Mouse (Mus musculus): ENCODE measurements around the gene Ubtf. TPM values are rescaled to one million over a fixed set of nuclear protein-coding genes. Genes with fewer than 3 reads are reported as not detected.
A peak's percentile ranks its signal among the peaks of the same experiment; 100 is the strongest.
"Not testable (repeated sequence)": the region's sequence is repeated elsewhere in the genome, so short reads cannot be mapped to it uniquely, and the experiment has no call there.

Ubtf gene
- polyA plus RNA-seq (2016; fragmentation: Nextera tagmentation; extraction: Ambion mirVana) = 97.2 and 98.8 TPM in 2 replicates

DNA sequence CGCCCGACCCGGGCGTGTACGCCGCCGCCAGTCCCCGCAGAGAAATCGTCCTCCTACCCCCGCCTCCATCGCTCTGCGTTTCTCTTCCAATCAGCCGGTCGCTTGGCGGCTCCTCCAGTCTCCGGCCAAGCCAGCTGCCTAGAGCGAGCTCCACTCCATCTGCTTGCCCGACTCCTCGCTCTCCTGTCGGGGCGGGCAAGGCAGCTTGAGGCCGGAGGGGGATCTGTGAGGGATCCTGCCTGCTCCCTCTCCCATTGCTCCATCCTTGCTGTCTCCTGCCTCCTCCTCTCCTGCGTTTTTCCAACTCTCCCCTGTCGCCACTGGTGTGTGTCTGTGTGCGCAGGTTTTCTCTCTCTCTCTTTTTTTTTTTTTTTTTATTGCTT lies at the start of gene Ubtf:
Gene Ubtf (minus strand): TSS at position 333 of the 383 bp plus-strand sequence.
- peak within 1 kb of the TSS; percentile 100 for H3K4me3 ChIP-seq
- peak within 1 kb of the TSS; percentile 96 for H3K4me2 ChIP-seq
- ATAC-seq = peak; percentile 50
- peaks cover 36% of the 10 kb centered on the region for H3K4me1 ChIP-seq
- under 1% methylated on average over 25 of the region's 25 CpGs for WGBS (ENCODE audit: insufficient replicate concordance)
- H3K9me3 ChIP-seq (replicated peaks) = no peaks in the 10 kb centered on the region
- H3K27me3 ChIP-seq (replicated peaks) = peaks cover 34% of the 10 kb centered on the region
- H3K9ac ChIP-seq = peak within 1 kb of the TSS; percentile 100
- H3K27ac ChIP-seq = peak within 1 kb of the TSS; percentile 99
- peaks cover 14% of the 10 kb centered on the region for H3K36me3 ChIP-seq

DNA sequence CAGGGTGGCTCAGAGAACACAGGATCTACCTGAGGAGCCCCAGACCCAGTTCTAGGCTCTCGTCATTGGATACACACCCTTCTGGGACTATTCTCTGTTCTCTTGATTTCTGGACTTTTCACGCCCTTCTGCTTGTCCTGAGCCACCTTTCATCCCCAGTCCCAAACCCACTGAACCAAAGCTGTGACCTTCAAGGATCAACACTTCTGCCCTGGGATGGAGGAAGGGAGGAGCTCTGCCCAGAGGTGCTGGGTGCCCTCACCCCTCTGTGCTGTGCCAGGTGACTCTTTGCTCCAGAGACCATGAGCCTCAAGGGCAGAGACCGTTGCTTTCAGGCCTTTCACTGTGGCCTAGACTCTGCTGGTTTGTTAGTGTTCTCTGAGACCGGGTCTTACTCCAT lies 49.7 kb upstream of the Ubtf start:
- peaks cover 3% of the 10 kb centered on the region; the same call in 1 of the 2 replicates for H3K36me3 ChIP-seq
- peaks cover 92% of the 10 kb centered on the region for H3K4me1 ChIP-seq
- 67% methylated on average over 4 of the region's 4 CpGs for WGBS (ENCODE audit: insufficient replicate concordance)
- H3K4me2 ChIP-seq = peak overlapping the region; percentile 34
- H3K9ac ChIP-seq = peak overlapping the region; percentile 61
- H3K27ac ChIP-seq = peak overlapping the region; percentile 79
- H3K4me3 ChIP-seq = no peak overlapping the region
- peaks cover 34% of the 10 kb centered on the region for H3K27me3 ChIP-seq (replicated peaks)
- no peak for ATAC-seq
- no peaks in the 10 kb centered on the region for H3K9me3 ChIP-seq (replicated peaks)

GRCm38 (mm10) chr11:102368347-102368746 lies 48.8 kb upstream of the Ubtf start:
- H3K36me3 ChIP-seq = peaks cover 7% of the 10 kb centered on the region; the same call in 1 of the 2 replicates
- H3K27ac ChIP-seq = peak overlapping the region; percentile 79
- no peak overlapping the region for H3K4me3 ChIP-seq
- H3K9ac ChIP-seq = peak overlapping the region; percentile 61
- no peak for ATAC-seq
- H3K9me3 ChIP-seq (replicated peaks) = no peaks in the 10 kb centered on the region
- 23% methylated on average over 5 of the region's 5 CpGs for WGBS (ENCODE audit: insufficient replicate concordance)
- H3K4me1 ChIP-seq = peaks cover 83% of the 10 kb centered on the region
- peak overlapping the region; percentile 34 for H3K4me2 ChIP-seq
- H3K27me3 ChIP-seq (replicated peaks) = peaks cover 28% of the 10 kb centered on the region

DNA sequence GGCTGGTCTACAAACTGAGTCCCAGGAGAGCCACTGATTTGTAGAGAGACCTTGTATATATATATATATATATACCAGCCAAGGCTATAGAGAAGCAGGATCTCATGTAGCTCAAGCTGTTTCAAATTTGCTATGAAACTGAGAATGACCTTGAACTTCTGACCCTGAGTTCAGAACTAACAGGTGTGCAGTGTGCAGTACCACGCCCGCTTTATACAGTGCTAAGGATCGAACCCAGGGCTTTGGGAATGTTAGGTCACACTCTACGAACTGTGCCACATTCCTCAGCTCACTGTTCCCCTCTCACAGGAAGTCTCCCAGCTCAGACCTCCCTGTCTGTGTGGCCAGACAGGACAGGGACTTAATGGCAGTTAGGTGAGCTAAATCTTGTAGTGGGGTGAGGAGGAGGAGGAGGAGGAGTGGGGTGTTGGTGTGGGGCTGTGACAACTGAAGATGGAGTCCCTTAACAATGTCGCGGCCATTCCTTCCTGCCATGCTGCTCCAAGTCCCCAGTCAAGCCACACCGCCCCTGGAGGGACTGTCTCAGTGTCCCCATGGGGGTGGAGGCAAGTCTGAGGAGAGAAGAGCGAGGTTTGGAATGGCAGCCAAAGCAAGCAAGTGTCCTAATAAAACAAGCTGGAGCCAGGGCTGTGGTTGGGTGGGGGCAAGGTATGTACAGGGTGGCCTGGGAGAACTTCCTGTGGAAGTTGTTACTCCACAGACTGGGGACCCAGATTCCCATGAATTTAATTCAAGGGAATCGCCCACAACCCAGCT lies 48.1 kb upstream of the Ubtf start:
- Histone ChIP-seq H3K4me1 (peaks cover 80% of the 10 kb centered on the region), H3K27me3 (replicated peaks) (peaks cover 21% of the 10 kb centered on the region), H3K9me3 (replicated peaks) (no peaks in the 10 kb centered on the region), H3K9ac (peak overlapping the region; percentile 61), H3K27ac (peak overlapping the region; percentile 79), H3K36me3 (peaks cover 13% of the 10 kb centered on the region), H3K4me3 (no peak overlapping the region), H3K4me2 (peak overlapping the region; percentile 34)
- WGBS (ENCODE audit: insufficient replicate concordance) = 65% methylated on average over 9 of the region's 9 CpGs
- no peak for ATAC-seq

DNA sequence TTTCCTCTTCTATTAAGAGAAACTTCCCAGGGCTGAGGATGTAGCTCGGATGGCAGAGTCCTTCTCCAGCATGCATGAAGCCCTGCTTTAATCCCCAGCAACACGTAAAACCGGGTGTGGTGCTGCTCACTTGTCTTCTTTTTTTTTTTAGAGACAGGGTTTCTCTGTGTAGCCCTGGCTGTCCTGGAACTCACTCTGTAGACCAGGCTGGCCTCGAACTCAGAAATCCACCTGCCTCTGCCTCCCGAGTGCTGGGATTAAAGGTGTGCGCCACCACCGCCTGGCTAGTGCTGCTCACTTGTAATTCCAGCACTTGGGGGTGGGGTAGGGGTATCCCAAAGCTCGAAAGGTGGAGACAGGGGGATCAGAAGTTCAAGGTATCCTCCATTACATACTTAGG lies 46.6 kb upstream of the Ubtf start, which contains the start of gene Slc4a1:
Gene Slc4a1 (minus strand): TSS at position 101 of the 400 bp plus-strand sequence.
- Histone ChIP-seq H3K27me3 (replicated peaks) (peaks cover 27% of the 10 kb centered on the region), H3K27ac (peak within 1 kb of the TSS; percentile 98), H3K4me2 (peak within 1 kb of the TSS; percentile 75), H3K4me1 (peaks cover 80% of the 10 kb centered on the region), H3K9ac (peak within 1 kb of the TSS; percentile 98), H3K36me3 (peaks cover 29% of the 10 kb centered on the region), H3K4me3 (peak within 1 kb of the TSS; percentile 83)
- 54% methylated on average over 8 of the region's 8 CpGs for WGBS (ENCODE audit: insufficient replicate concordance)
- not testable (repeated sequence) for H3K9me3 ChIP-seq (replicated peaks); ATAC-seq

DNA sequence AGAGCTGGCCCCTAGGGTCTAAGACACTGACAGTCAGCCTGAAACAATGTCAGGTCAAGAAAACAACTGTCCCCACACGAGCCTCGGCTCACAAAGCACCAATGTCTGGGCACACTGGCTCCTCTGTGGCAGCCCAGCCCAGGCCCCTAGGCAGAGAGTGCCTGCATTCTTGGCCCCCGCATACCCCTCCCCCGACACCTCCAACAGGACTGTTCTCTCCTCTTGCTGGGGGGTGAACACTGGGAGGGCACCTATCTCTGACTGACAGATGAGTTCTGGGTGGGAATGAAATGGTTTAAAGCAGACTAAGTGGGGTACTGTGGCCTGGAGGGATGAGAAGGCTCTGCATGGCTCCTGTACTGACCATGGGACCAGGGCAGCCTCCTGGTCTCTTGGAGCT lies 46.2 kb upstream of the Ubtf start:
- H3K36me3 ChIP-seq = peaks cover 33% of the 10 kb centered on the region
- peaks cover 27% of the 10 kb centered on the region for H3K27me3 ChIP-seq (replicated peaks)
- peak; percentile 3 for ATAC-seq
- 38% methylated on average over 4 of the region's 4 CpGs for WGBS (ENCODE audit: insufficient replicate concordance)
- H3K27ac ChIP-seq = peak overlapping the region; percentile 98
- H3K4me1 ChIP-seq = peaks cover 80% of the 10 kb centered on the region
- H3K4me3 ChIP-seq = peak overlapping the region; percentile 83
- peak overlapping the region; percentile 75 for H3K4me2 ChIP-seq
- H3K9me3 ChIP-seq (replicated peaks) = no peaks in the 10 kb centered on the region
- H3K9ac ChIP-seq = peak overlapping the region; percentile 98

GRCm38 (mm10) chr11:102364570-102365371 lies 45.2 kb upstream of the Ubtf start:
- ATAC-seq = peak; percentile 89
- Histone ChIP-seq H3K9ac (peak overlapping the region; percentile 98), H3K4me1 (peaks cover 80% of the 10 kb centered on the region), H3K27me3 (replicated peaks) (peaks cover 32% of the 10 kb centered on the region), H3K36me3 (peaks cover 42% of the 10 kb centered on the region), H3K4me2 (peak overlapping the region; percentile 75), H3K27ac (peak overlapping the region; percentile 98), H3K9me3 (replicated peaks) (no peaks in the 10 kb centered on the region), H3K4me3 (peak overlapping the region; percentile 83)
- 28% methylated on average over 14 of the region's 14 CpGs for WGBS (ENCODE audit: insufficient replicate concordance)

DNA sequence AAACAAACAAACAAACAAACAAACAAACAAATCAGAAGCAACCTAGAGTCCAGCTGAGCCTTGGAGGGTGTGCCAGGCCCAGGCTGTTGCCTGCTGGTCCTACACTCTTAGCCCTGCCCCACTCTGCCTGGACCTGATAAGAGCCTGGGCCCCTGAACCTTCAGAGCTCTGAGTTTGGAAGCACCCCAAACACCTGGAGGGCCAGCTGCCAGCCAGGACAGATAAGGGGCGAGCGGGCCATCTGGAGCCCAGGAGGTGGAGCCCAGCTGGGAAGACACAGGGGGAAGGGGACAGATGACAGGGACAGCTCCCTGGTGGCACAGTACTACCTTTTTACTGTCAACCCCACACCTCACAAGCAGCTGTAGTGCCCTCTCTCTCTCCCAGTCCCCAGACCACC lies 44.1 kb upstream of the Ubtf start:
- Histone ChIP-seq H3K4me3 (peak overlapping the region; percentile 83), H3K4me2 (peak overlapping the region; percentile 75), H3K36me3 (peaks cover 54% of the 10 kb centered on the region), H3K9me3 (replicated peaks) (no peaks in the 10 kb centered on the region), H3K9ac (peak overlapping the region; percentile 98), H3K4me1 (peaks cover 80% of the 10 kb centered on the region), H3K27ac (peak overlapping the region; percentile 98), H3K27me3 (replicated peaks) (peaks cover 39% of the 10 kb centered on the region)
- peak; percentile 85 for ATAC-seq
- WGBS (ENCODE audit: insufficient replicate concordance) = 25% methylated on average over 2 of the region's 2 CpGs

DNA sequence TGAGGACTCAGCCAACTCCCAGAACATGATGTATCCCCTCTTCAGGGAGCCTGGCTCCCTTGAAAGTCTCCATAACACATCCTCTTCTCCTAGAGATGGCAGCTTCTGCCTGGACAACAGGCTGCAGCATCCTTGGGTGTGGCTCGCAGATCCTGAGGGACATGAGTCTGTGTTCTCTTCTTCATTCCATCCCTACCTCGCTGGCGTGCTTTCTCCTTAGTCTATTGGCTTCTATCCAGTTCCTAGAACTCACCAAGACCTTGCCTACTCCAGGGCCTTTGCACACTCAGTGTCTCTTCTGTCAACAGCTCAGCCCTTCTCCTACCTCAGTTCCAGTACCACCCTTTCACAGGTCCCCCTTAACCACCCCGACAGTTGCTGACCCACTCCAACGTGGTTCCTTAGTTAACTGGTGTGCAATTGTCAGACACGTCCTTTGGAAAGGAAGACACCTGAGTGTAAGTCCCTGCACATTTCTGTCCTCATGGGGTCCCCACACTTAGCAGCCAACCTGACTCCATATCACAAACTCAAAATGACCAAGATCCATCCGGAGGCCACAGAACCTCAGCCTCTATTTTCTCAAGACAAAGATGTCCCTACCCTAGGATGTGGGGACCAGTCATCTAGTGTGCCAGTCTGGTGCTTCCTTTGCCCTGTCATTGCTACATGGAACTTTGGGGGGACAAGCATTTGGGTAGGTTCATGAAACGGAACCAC lies 42.4 kb upstream of the Ubtf start:
- peaks cover 71% of the 10 kb centered on the region for H3K36me3 ChIP-seq
- no peaks in the 10 kb centered on the region for H3K9me3 ChIP-seq (replicated peaks)
- peak overlapping the region; percentile 75 for H3K4me2 ChIP-seq
- H3K27ac ChIP-seq = peak overlapping the region; percentile 98
- peak overlapping the region; percentile 83 for H3K4me3 ChIP-seq
- H3K4me1 ChIP-seq = peaks cover 80% of the 10 kb centered on the region
- no peak for ATAC-seq
- peaks cover 55% of the 10 kb centered on the region for H3K27me3 ChIP-seq (replicated peaks)
- peak overlapping the region; percentile 98 for H3K9ac ChIP-seq
- 68% methylated on average over 8 of the region's 8 CpGs for WGBS (ENCODE audit: insufficient replicate concordance)

- peak overlapping the region; percentile 83 for H3K4me3 ChIP-seq
- H3K27ac ChIP-seq = peak overlapping the region; percentile 98
- peaks cover 99% of the 10 kb centered on the region for H3K36me3 ChIP-seq
- ATAC-seq = no peak
- peak overlapping the region; percentile 98 for H3K9ac ChIP-seq
- peaks cover 86% of the 10 kb centered on the region for H3K4me1 ChIP-seq
- H3K4me2 ChIP-seq = peak overlapping the region; percentile 75
- 58% methylated on average over 10 of the region's 10 CpGs for WGBS (ENCODE audit: insufficient replicate concordance)
- no peaks in the 10 kb centered on the region for H3K9me3 ChIP-seq (replicated peaks)
- peaks cover 80% of the 10 kb centered on the region for H3K27me3 ChIP-seq (replicated peaks)
Measured at GRCm38 (mm10) chr11:102358365-102358764, 38.8 kb upstream of the Ubtf start.

DNA sequence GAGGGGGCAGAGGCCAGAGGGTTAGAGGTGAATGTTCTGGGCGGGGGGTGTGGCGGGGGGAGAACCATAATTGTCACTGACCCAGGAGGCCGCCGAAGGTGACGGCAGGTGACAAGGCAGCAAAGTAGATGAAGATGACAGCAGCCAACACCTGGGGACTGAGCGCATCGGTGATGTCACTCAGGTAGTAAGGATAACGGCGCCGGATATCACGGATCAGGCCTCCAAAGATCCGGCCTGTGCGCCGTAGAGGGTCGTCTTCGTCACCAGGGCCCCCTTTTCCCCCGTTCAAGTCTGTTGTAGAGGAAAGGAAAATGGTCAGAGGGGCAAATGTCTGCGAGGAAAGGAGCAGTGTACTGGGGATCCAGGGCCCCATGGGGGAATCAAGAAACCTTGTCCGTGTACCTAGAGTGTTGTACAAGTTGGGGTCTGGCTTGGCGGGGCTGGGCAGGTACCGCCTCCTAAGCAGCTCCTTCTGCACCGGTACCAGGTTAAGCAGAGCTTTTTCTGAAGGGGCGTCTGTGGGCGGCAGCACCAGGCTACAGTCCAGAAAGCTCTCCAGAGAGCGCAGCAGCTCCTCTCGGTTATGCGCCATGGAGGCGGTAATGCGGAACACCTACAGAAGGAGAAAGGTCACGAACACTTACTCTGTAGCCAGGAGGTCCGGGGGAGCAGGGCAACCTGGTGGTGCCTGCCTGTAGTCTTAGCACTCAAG lies 37.3 kb upstream of the Ubtf start:
- WGBS (ENCODE audit: insufficient replicate concordance) = 54% methylated on average over 31 of the region's 31 CpGs
- no peaks in the 10 kb centered on the region for H3K9me3 ChIP-seq (replicated peaks)
- peaks cover 84% of the 10 kb centered on the region for H3K27me3 ChIP-seq (replicated peaks)
- no peak for ATAC-seq
- H3K4me1 ChIP-seq = peaks cover 91% of the 10 kb centered on the region
- H3K27ac ChIP-seq = peak overlapping the region; percentile 98
- H3K36me3 ChIP-seq = peaks cover 100% of the 10 kb centered on the region
- peak overlapping the region; percentile 75 for H3K4me2 ChIP-seq
- peak overlapping the region; percentile 83 for H3K4me3 ChIP-seq
- peak overlapping the region; percentile 98 for H3K9ac ChIP-seq
